Mouse (Mus musculus): ENCODE measurements around the gene Cnga4. TPM values are rescaled to one million over a fixed set of nuclear protein-coding genes. Genes with fewer than 3 reads are reported as not detected.
"Not testable (repeated sequence)": the region's sequence is repeated elsewhere in the genome, so short reads cannot be mapped to it uniquely, and the experiment has no call there.

The Cnga4 gene
- under 1 TPM; 0.52 to 0.66 TPM for total RNA-seq (2021)

- no peak for DNase-seq (ENCODE audit: extremely low spot score in 1 of 2, low spot score in 1 of 2)
These were observed at the start of gene Cnga4 for GRCm38 (mm10) chr7:105404268-105404667. Cnga4 (plus strand) TSS chr7:105404568.

- DNase-seq (ENCODE audit: extremely low spot score in 1 of 2, low spot score in 1 of 2): not testable (repeated sequence)
These were observed 48.3 kb upstream of the Cnga4 start for GRCm38 (mm10) chr7:105356064-105356463.

- not testable (repeated sequence) for DNase-seq (ENCODE audit: extremely low spot score in 1 of 2, low spot score in 1 of 2)
These were observed 47.9 kb upstream of the Cnga4 start for GRCm38 (mm10) chr7:105356487-105356886.

GRCm38 (mm10) chr7:105361713-105362112 lies 42.7 kb upstream of the Cnga4 start:
- no peak for DNase-seq (ENCODE audit: extremely low spot score in 1 of 2, low spot score in 1 of 2)

GRCm38 (mm10) chr7:105367268-105367667 lies 37.1 kb upstream of the Cnga4 start:
- DNase-seq (ENCODE audit: extremely low spot score in 1 of 2, low spot score in 1 of 2): no peak

GRCm38 (mm10) chr7:105367930-105368329 lies 36.4 kb upstream of the Cnga4 start, which contains the start of gene Olfr692:
Olfr692 (plus strand) TSS chr7:105368230.
- no peak for DNase-seq (ENCODE audit: extremely low spot score in 1 of 2, low spot score in 1 of 2)

GRCm38 (mm10) chr7:105368521-105368920 lies 35.8 kb upstream of the Cnga4 start:
- DNase-seq (ENCODE audit: extremely low spot score in 1 of 2, low spot score in 1 of 2): no peak

- DNase-seq (ENCODE audit: extremely low spot score in 1 of 2, low spot score in 1 of 2): no peak
These were observed 31.5 kb upstream of the Cnga4 start for GRCm38 (mm10) chr7:105372912-105373311.

- DNase-seq (ENCODE audit: extremely low spot score in 1 of 2, low spot score in 1 of 2): no peak
These were observed 30.9 kb upstream of the Cnga4 start for GRCm38 (mm10) chr7:105373509-105373908.

GRCm38 (mm10) chr7:105373976-105374375 lies 30.4 kb upstream of the Cnga4 start:
- DNase-seq (ENCODE audit: extremely low spot score in 1 of 2, low spot score in 1 of 2): no peak

- DNase-seq (ENCODE audit: extremely low spot score in 1 of 2, low spot score in 1 of 2): no peak
These were observed 29.5 kb upstream of the Cnga4 start, which contains the start of gene Gm5901 for GRCm38 (mm10) chr7:105374866-105375265. Gm5901 (plus strand) TSS chr7:105375038.

- DNase-seq (ENCODE audit: extremely low spot score in 1 of 2, low spot score in 1 of 2): no peak
These were observed 24.0 kb upstream of the Cnga4 start for GRCm38 (mm10) chr7:105380329-105380728.

- no peak for DNase-seq (ENCODE audit: extremely low spot score in 1 of 2, low spot score in 1 of 2)
These were observed 16.7 kb upstream of the Cnga4 start for GRCm38 (mm10) chr7:105387696-105388095.

- no peak for DNase-seq (ENCODE audit: extremely low spot score in 1 of 2, low spot score in 1 of 2)
These were observed 14.1 kb upstream of the Cnga4 start for GRCm38 (mm10) chr7:105390236-105390635.

GRCm38 (mm10) chr7:105394606-105395005 lies 9.8 kb upstream of the Cnga4 start:
- DNase-seq (ENCODE audit: extremely low spot score in 1 of 2, low spot score in 1 of 2): no peak

GRCm38 (mm10) chr7:105395131-105395820 lies 9.1 kb upstream of the Cnga4 start:
- no peak for DNase-seq (ENCODE audit: extremely low spot score in 1 of 2, low spot score in 1 of 2)

GRCm38 (mm10) chr7:105396126-105396525 lies 8.2 kb upstream of the Cnga4 start:
- DNase-seq (ENCODE audit: extremely low spot score in 1 of 2, low spot score in 1 of 2): no peak

- no peak for DNase-seq (ENCODE audit: extremely low spot score in 1 of 2, low spot score in 1 of 2)
These were observed 5.1 kb upstream of the Cnga4 start for GRCm38 (mm10) chr7:105399058-105399934.

GRCm38 (mm10) chr7:105399935-105400624 lies 4.3 kb upstream of the Cnga4 start, which contains the start of gene Fam160a2:
Fam160a2 (minus strand) TSS chr7:105400054.
- peak; percentile 97 to 98 for DNase-seq (ENCODE audit: extremely low spot score in 1 of 2, low spot score in 1 of 2)

- DNase-seq (ENCODE audit: extremely low spot score in 1 of 2, low spot score in 1 of 2): no peak
These were observed 2.0 kb downstream of the Cnga4 start for GRCm38 (mm10) chr7:105406322-105406721.
